ENCODE assay signal across 9 mouse cellular contexts in genomic region chr1:131708338-131708737, GRCm38 (mm10). TPM values are rescaled to one million over a fixed set of nuclear protein-coding genes. Genes with fewer than 3 reads are reported as not detected.
DNase-seq lines count a peak whose midpoint lies in the region; ATAC-seq lines count a peak whose summit lies in the region.
"Had no signal": no experiment of that assay in that cellular context is flagged by ENCODE, and none has a peak within 500 bp of the region (broad histone marks: within the 10 kb centered on the region; RNA-seq: fewer than 3 reads in every experiment).

No protein-coding gene starts in this region.

- H3K27ac ChIP-seq in forebrain, embryonic 14.5 days (ENCODE audit: low read depth, low read length), result no peak overlapping the region
- H3K27ac ChIP-seq in forebrain, embryonic 10.5 days, result no peak overlapping the region
- H3K27ac ChIP-seq: neural tube, embryonic 13.5 days had no signal

- H3K27me3 ChIP-seq in forebrain, embryonic 14.5 days (replicated peaks; ENCODE audit: control insufficient read depth, insufficient read depth, low read length), result no peaks in the 10 kb centered on the region
- 0 out of 2 replicates have a peak, but pooled peaks cover 5% of the 10 kb centered on the region for H3K27me3 ChIP-seq in forebrain, embryonic 10.5 days (ENCODE audit: poor library complexity, severe bottlenecking)
- H3K27me3 ChIP-seq: neural tube, embryonic 13.5 days had no signal

- 23% methylated on average over 4 of the region's 4 CpGs for WGBS in forebrain, embryonic 14.5 days
- WGBS in forebrain, embryonic 10.5 days, result 31% methylated on average over 4 of the region's 4 CpGs

- no peak for ATAC-seq in forebrain, embryonic 14.5 days

- no peaks in the 10 kb centered on the region for H3K9me3 ChIP-seq in forebrain, embryonic 14.5 days (replicated peaks; ENCODE audit: control insufficient read depth, low read length)
- H3K9me3 ChIP-seq in forebrain, embryonic 10.5 days, result no peaks in the 10 kb centered on the region
- H3K9me3 ChIP-seq: neural tube, embryonic 13.5 days had no signal

- H3K4me2 ChIP-seq in forebrain, embryonic 14.5 days (ENCODE audit: low read length), result no peak overlapping the region
- H3K4me2 ChIP-seq: neural tube, embryonic 13.5 days had no signal

- no peaks in the 10 kb centered on the region for H3K4me1 ChIP-seq in forebrain, embryonic 14.5 days (ENCODE audit: control insufficient read depth, insufficient read depth, low read length)
- H3K4me1 ChIP-seq in forebrain, embryonic 10.5 days, result peaks cover 6% of the 10 kb centered on the region; the same call in 1 of the 2 replicates
- H3K4me1 ChIP-seq: neural tube, embryonic 13.5 days had no signal

- H3K36me3 ChIP-seq in forebrain, embryonic 14.5 days (ENCODE audit: control insufficient read depth, insufficient read depth, low read length), result no peaks in the 10 kb centered on the region
- H3K36me3 ChIP-seq in forebrain, embryonic 10.5 days (replicated peaks), result no peaks in the 10 kb centered on the region
- H3K36me3 ChIP-seq: neural tube, embryonic 13.5 days had no signal

- H3K9ac ChIP-seq in forebrain, embryonic 14.5 days (ENCODE audit: low read length), result no peak overlapping the region
- H3K9ac ChIP-seq: neural tube, embryonic 13.5 days had no signal

- DNase-seq in forebrain, embryonic 14.5 days (ENCODE audit: low spot score), result peak; percentile 48
- no peak for DNase-seq in forebrain, embryonic 10.5 days (ENCODE audit: extremely low spot score, low spot score)
- peak; percentile 66 for DNase-seq in ovary, postnatal 36 days (ENCODE audit: low spot score)
- DNase-seq in ovary, adult 18-20 months (ENCODE audit: low spot score), result no peak
- DNase-seq in cerebellum, adult 9-11 months, result peak; percentile 47
- peak; percentile 76 for DNase-seq in kidney, adult 9 months
- peak; percentile 32 for DNase-seq in mesoderm, embryonic 11.5 days (ENCODE audit: low read depth, low spot score)
- DNase-seq in thymus, postnatal 25 days, result peak; percentile 54

- no peak overlapping the region for H3K4me3 ChIP-seq in forebrain, embryonic 14.5 days (ENCODE audit: low read depth, low read length)
- H3K4me3 ChIP-seq in forebrain, embryonic 10.5 days, result no peak overlapping the region
- H3K4me3 ChIP-seq: neural tube, embryonic 13.5 days had no signal

RNA-seq across cellular contexts. Expression of gene Rab7b, which starts 19.8 kb away (rescaled TPM):
- 0.98 and 1.1 TPM in 2 replicates for polyA plus RNA-seq in forebrain, embryonic 14.5 days (2014; fragmentation: Nextera tagmentation; extraction: Ambion mirVana)
- 0.27 and 0.60 TPM in 2 replicates for polyA plus RNA-seq in forebrain, embryonic 10.5 days (2016; fragmentation: Nextera tagmentation; extraction: Ambion mirVana)

RNA-seq across cellular contexts. Expression of gene Slc26a9, which starts 35.5 kb away (rescaled TPM):
- 0.04 and 0.12 TPM in 2 replicates for polyA plus RNA-seq in forebrain, embryonic 14.5 days (2014; fragmentation: Nextera tagmentation; extraction: Ambion mirVana)
- polyA plus RNA-seq in forebrain, embryonic 10.5 days (2016; fragmentation: Nextera tagmentation; extraction: Ambion mirVana), result not detected in 2 replicates
- polyA plus RNA-seq: neural tube, embryonic 13.5 days had no signal

Comparison
In these comparisons a context has a peak if more than half of its experiments do, and no peak if none do; other contexts are left out.
1. DNase-seq: peak in forebrain, embryonic 14.5 days (single experiment), ovary, postnatal 36 days (single experiment), cerebellum, adult 9-11 months (single experiment), kidney, adult 9 months (single experiment), mesoderm, embryonic 11.5 days (single experiment) and thymus, postnatal 25 days (single experiment); none in forebrain, embryonic 10.5 days (single experiment) and ovary, adult 18-20 months (single experiment).